Mouse (Mus musculus) limb, embryonic 10.5 days (tissue): ENCODE measurements at regions not wholly inside any gene's neighbourhood (a gene's known extent, or its start where the extent isn't known, plus 50 kb on each side); places are given as distances from the start of the nearest gene placed in this dataset.
"Not testable (repeated sequence)": the region's sequence is repeated elsewhere in the genome, so short reads cannot be mapped to it uniquely, and the experiment has no call there.

Experiments
- DNase-seq: peaks from one replicate; pipeline ENCODE4 v3.0.0-alpha.2; 2017; ENCODE audit warnings: low spot score
- H3K27ac ChIP-seq: fragments of 300-500 bp; sonication (generic); 2 replicates; pipeline ENCODE4 v1.5.1; 2016; ENCODE audit warnings: mild to moderate bottlenecking
- H3K27me3 ChIP-seq: fragments of 300-500 bp; sonication (generic); 2 replicates; pipeline ENCODE4 v1.6.1; 2016; ENCODE audit warnings: low read depth, mild to moderate bottlenecking; ENCODE audit not compliant: poor library complexity, severe bottlenecking
- H3K36me3 ChIP-seq: fragments of 300-500 bp; sonication (generic); 2 replicates; pipeline ENCODE4 v1.6.1; 2016; ENCODE audit warnings: mild to moderate bottlenecking, moderate library complexity
- H3K4me1 ChIP-seq: fragments of 300-500 bp; sonication (generic); 2 replicates; pipeline ENCODE4 v1.6.1; 2016
- H3K4me3 ChIP-seq: fragments of 300-500 bp; sonication (generic); 2 replicates; pipeline ENCODE4 v1.5.1; 2016; ENCODE audit warnings: mild to moderate bottlenecking, moderate library complexity
- H3K9me3 ChIP-seq: fragments of 300-500 bp; sonication (generic); replicated peaks from 2 replicates; pipeline ENCODE4 v1.6.1; 2016; ENCODE audit warnings: mild to moderate bottlenecking
- WGBS: fragments of 180-500 bp; shearing (Covaris S2); methylation state at CpG from one replicate; pipeline ENCODE4 v1.1.7; 2016; 5-methylcytosine and 5-hydroxymethylcytosine counted together

- Histone ChIP-seq H3K27ac (no peak overlapping the region), H3K9me3 (no peaks in the 10 kb centered on the region), H3K36me3 (no peaks in the 10 kb centered on the region), H3K27me3 (0 out of 2 replicates have a peak, but pooled peaks cover 3% of the 10 kb centered on the region), H3K4me3 (no peak overlapping the region), H3K4me1 (peaks cover 50% of the 10 kb centered on the region)
- peak; percentile 88 for DNase-seq
- 31% methylated on average over 15 of the region's 15 CpGs for WGBS
Observed at GRCm38 (mm10) chr5:148794465-148794864, 134.7 kb downstream of the Katnal1 start.

GRCm38 (mm10) chr5:148792736-148793440 lies 136.2 kb downstream of the Katnal1 start:
- Histone ChIP-seq H3K9me3 (no peaks in the 10 kb centered on the region), H3K36me3 (no peaks in the 10 kb centered on the region), H3K27ac (no peak overlapping the region), H3K4me3 (no peak overlapping the region), H3K27me3 (0 out of 2 replicates have a peak, but pooled peaks cover 3% of the 10 kb centered on the region), H3K4me1 (peaks cover 54% of the 10 kb centered on the region)
- 13% methylated on average over 14 of the region's 14 CpGs for WGBS
- peak; percentile 91 for DNase-seq

GRCm38 (mm10) chr5:148791651-148792050 lies 137.5 kb downstream of the Katnal1 start:
- no peak for DNase-seq
- Histone ChIP-seq H3K27me3 (0 out of 2 replicates have a peak, but pooled peaks cover 3% of the 10 kb centered on the region), H3K27ac (no peak overlapping the region), H3K9me3 (no peaks in the 10 kb centered on the region), H3K4me1 (peaks cover 57% of the 10 kb centered on the region), H3K36me3 (no peaks in the 10 kb centered on the region), H3K4me3 (no peak overlapping the region)
- 76% methylated on average over 6 of the region's 6 CpGs for WGBS

- H3K27ac ChIP-seq, H3K9me3 ChIP-seq, H3K4me3 ChIP-seq, DNase-seq, H3K27me3 ChIP-seq, H3K36me3 ChIP-seq: not testable (repeated sequence)
- peaks cover 47% of the 10 kb centered on the region for H3K4me1 ChIP-seq
- 84% methylated on average over 6 of the region's 6 CpGs for WGBS
Observed at GRCm38 (mm10) chr5:148790343-148790742, 138.8 kb downstream of the Katnal1 start.

- 0 out of 2 replicates have a peak, but pooled peaks cover 3% of the 10 kb centered on the region for H3K27me3 ChIP-seq
- WGBS = 82% methylated on average over 5 of the region's 5 CpGs
- DNase-seq = no peak
- no peaks in the 10 kb centered on the region for H3K36me3 ChIP-seq
- H3K4me1 ChIP-seq = peaks cover 47% of the 10 kb centered on the region
- H3K4me3 ChIP-seq = no peak overlapping the region
- H3K9me3 ChIP-seq = no peaks in the 10 kb centered on the region
- H3K27ac ChIP-seq = peak overlapping the region; percentile 47; the same call in 1 of the 2 replicates
Observed at GRCm38 (mm10) chr5:148789823-148790222, 139.3 kb downstream of the Katnal1 start.

GRCm38 (mm10) chr5:148789147-148789566 lies 140.0 kb downstream of the Katnal1 start:
- Histone ChIP-seq H3K27ac (peak overlapping the region; percentile 47), H3K9me3 (no peaks in the 10 kb centered on the region), H3K4me3 (no peak overlapping the region), H3K4me1 (peaks cover 41% of the 10 kb centered on the region), H3K36me3 (no peaks in the 10 kb centered on the region), H3K27me3 (0 out of 2 replicates have a peak, but pooled peaks cover 3% of the 10 kb centered on the region)
- peak; percentile 62 for DNase-seq
- WGBS = 24% methylated on average over 6 of the region's 6 CpGs

- H3K4me1 ChIP-seq = peaks cover 38% of the 10 kb centered on the region
- no peaks in the 10 kb centered on the region for H3K9me3 ChIP-seq
- 83% methylated on average over 8 of the region's 8 CpGs for WGBS
- peak overlapping the region; percentile 47; the same call in 1 of the 2 replicates for H3K27ac ChIP-seq
- H3K27me3 ChIP-seq = 0 out of 2 replicates have a peak, but pooled peaks cover 3% of the 10 kb centered on the region
- DNase-seq = no peak
- no peaks in the 10 kb centered on the region for H3K36me3 ChIP-seq
- H3K4me3 ChIP-seq = no peak overlapping the region
Observed at GRCm38 (mm10) chr5:148788690-148789089, 140.4 kb downstream of the Katnal1 start.

GRCm38 (mm10) chr5:148787270-148787669 lies 141.8 kb downstream of the Katnal1 start:
- no peaks in the 10 kb centered on the region for H3K9me3 ChIP-seq
- H3K4me1 ChIP-seq = peaks cover 34% of the 10 kb centered on the region
- WGBS = 43% methylated on average over 8 of the region's 8 CpGs
- no peak for DNase-seq
- no peaks in the 10 kb centered on the region for H3K36me3 ChIP-seq
- no peak overlapping the region for H3K27ac ChIP-seq
- no peak overlapping the region for H3K4me3 ChIP-seq
- H3K27me3 ChIP-seq = 0 out of 2 replicates have a peak, but pooled peaks cover 3% of the 10 kb centered on the region

GRCm38 (mm10) chr5:148781076-148781475 lies 148.0 kb downstream of the Katnal1 start:
- H3K36me3 ChIP-seq, H3K27me3 ChIP-seq, DNase-seq, H3K4me3 ChIP-seq, H3K9me3 ChIP-seq: not testable (repeated sequence)
- 70% methylated on average over 6 of the region's 6 CpGs for WGBS
- H3K27ac ChIP-seq = peak overlapping the region; percentile 53; the same call in 1 of the 2 replicates
- H3K4me1 ChIP-seq = peaks cover 13% of the 10 kb centered on the region

- H3K4me3 ChIP-seq = no peak overlapping the region
- DNase-seq = no peak
- H3K4me1 ChIP-seq = peaks cover 13% of the 10 kb centered on the region
- no peaks in the 10 kb centered on the region for H3K36me3 ChIP-seq
- H3K9me3 ChIP-seq = no peaks in the 10 kb centered on the region
- no peak overlapping the region for H3K27ac ChIP-seq
- WGBS = 92% methylated on average over 20 of the region's 20 CpGs
- no peaks in the 10 kb centered on the region for H3K27me3 ChIP-seq
Observed at GRCm38 (mm10) chr5:148776796-148777659, 152.1 kb downstream of the Katnal1 start.

- H3K36me3 ChIP-seq = no peaks in the 10 kb centered on the region
- no peak overlapping the region for H3K4me3 ChIP-seq
- DNase-seq = no peak
- H3K27ac ChIP-seq = no peak overlapping the region
- H3K9me3 ChIP-seq = no peaks in the 10 kb centered on the region
- WGBS = 85% methylated on average over 3 of the region's 3 CpGs
- H3K4me1 ChIP-seq = peaks cover 7% of the 10 kb centered on the region; the same call in 1 of the 2 replicates
- H3K27me3 ChIP-seq = no peaks in the 10 kb centered on the region
Observed at GRCm38 (mm10) chr5:148775232-148775631, 153.9 kb downstream of the Katnal1 start.

- no peaks in the 10 kb centered on the region for H3K27me3 ChIP-seq
- no peaks in the 10 kb centered on the region for H3K9me3 ChIP-seq
- no peak overlapping the region for H3K4me3 ChIP-seq
- H3K27ac ChIP-seq = no peak overlapping the region
- 0 out of 2 replicates have a peak, but pooled peaks cover 5% of the 10 kb centered on the region for H3K4me1 ChIP-seq
- no peaks in the 10 kb centered on the region for H3K36me3 ChIP-seq
- DNase-seq = no peak
- WGBS = 66% methylated on average over 3 of the region's 3 CpGs
Observed at GRCm38 (mm10) chr5:148774446-148774845, 154.7 kb downstream of the Katnal1 start.

- Histone ChIP-seq H3K27me3 (no peaks in the 10 kb centered on the region), H3K9me3 (0 out of 2 replicates have a peak, but pooled peaks cover 1% of the 10 kb centered on the region), H3K36me3 (no peaks in the 10 kb centered on the region), H3K27ac (no peak overlapping the region), H3K4me1 (0 out of 2 replicates have a peak, but pooled peaks cover 5% of the 10 kb centered on the region), H3K4me3 (no peak overlapping the region)
- 84% methylated on average over 4 of the region's 4 CpGs for WGBS
- DNase-seq = no peak
Observed at GRCm38 (mm10) chr5:148769452-148769851, 159.7 kb downstream of the Katnal1 start.
